Mouse (Mus musculus) midbrain, postnatal 0 days (tissue): ENCODE results near the gene Ralgapa2. TPM values are rescaled to one million over a fixed set of nuclear protein-coding genes. Genes with fewer than 3 reads are reported as not detected.
A peak's percentile ranks its signal among the peaks of the same experiment; 100 is the strongest.

ENCODE experiments used
- ATAC-seq: fragments of 200-750 bp; cut with Nextera tagmentation; 2 replicates; pipeline ENCODE4 v1.8.0; 2017; ENCODE audit warnings: moderate number of reproducible peaks, mild to moderate bottlenecking, moderate TSS enrichment, moderate library complexity; ENCODE audit not compliant: low FRiP score
- DNase-seq: peaks from one replicate; pipeline ENCODE4 v3.0.0-alpha.2; 2015; ENCODE audit warnings: low spot score
- H3K27ac ChIP-seq: fragments of 300-500 bp; sonication (generic); 2 replicates; pipeline ENCODE4 v1.5.1; 2014; ENCODE audit warnings: low read depth, mild to moderate bottlenecking, low read length, mixed read lengths
- H3K27me3 ChIP-seq: fragments of 300-500 bp; sonication (generic); 2 replicates; pipeline ENCODE4 v1.6.1; 2014; ENCODE audit warnings: low read length, control low read depth, mixed read lengths; ENCODE audit not compliant: insufficient read depth
- H3K36me3 ChIP-seq: fragments of 300-500 bp; sonication (generic); 2 replicates; pipeline ENCODE4 v1.6.1; 2014; ENCODE audit warnings: low read length, control low read depth, mixed read lengths; ENCODE audit not compliant: insufficient read depth
- H3K4me1 ChIP-seq: fragments of 300-500 bp; sonication (generic); 2 replicates; pipeline ENCODE4 v1.6.1; 2014; ENCODE audit warnings: mild to moderate bottlenecking, control low read depth, antibody characterized with exemption, low read length, mixed read lengths; ENCODE audit not compliant: insufficient read depth
- H3K4me2 ChIP-seq: fragments of 300-500 bp; sonication (generic); 2 replicates; pipeline ENCODE4 v1.6.1; 2014; ENCODE audit warnings: low read depth, mild to moderate bottlenecking, low read length, mixed read lengths; ENCODE audit not compliant: poor library complexity, severe bottlenecking
- H3K4me3 ChIP-seq: fragments of 300-500 bp; sonication (generic); 2 replicates; pipeline ENCODE4 v1.5.1; 2014; ENCODE audit warnings: low read depth, mild to moderate bottlenecking, low read length, moderate library complexity
- H3K9ac ChIP-seq: fragments of 300-500 bp; sonication (generic); replicated peaks from 2 replicates; pipeline ENCODE4 v1.6.1; 2014; ENCODE audit warnings: mild to moderate bottlenecking, low read length, moderate library complexity, mixed read lengths; ENCODE audit not compliant: poor library complexity, severe bottlenecking
- H3K9me3 ChIP-seq: fragments of 300-500 bp; sonication (generic); 2 replicates; pipeline ENCODE4 v1.6.1; 2016; ENCODE audit warnings: low read length, control low read depth
- CTCF ChIP-seq: IDR thresholded peaks from 2 replicates; pipeline ENCODE4 v1.5.1; 2016; ENCODE audit warnings: antibody characterized with exemption, mild to moderate bottlenecking
- WGBS: fragments of 180-500 bp; shearing (Covaris S2); extraction: QIAGEN DNeasy Blood & Tissue Kit; methylation state at CpG from one replicate; pipeline ENCODE4 v1.1.7; 2014; 5-methylcytosine and 5-hydroxymethylcytosine counted together
- polyA plus RNA-seq: library from polyadenylated mRNA; unstranded; fragments of >200 nt; fragmentation: Nextera tagmentation; extraction: Ambion mirVana; gene quantifications from 2 replicates; pipeline ENCODE4 v1.2.1, GENCODE M21; 2015
- total RNA-seq: library from RNA; depleted of rRNA; stranded (reverse); fragments of >200 nt; gene quantifications from 2 replicates; pipeline ENCODE4 v1.2.3, GENCODE M21; 2014

Ralgapa2 gene
- total and polyA plus RNA-seq, 2 experiments from 2014 or later, result 8.5 to 26.5 TPM

DNA sequence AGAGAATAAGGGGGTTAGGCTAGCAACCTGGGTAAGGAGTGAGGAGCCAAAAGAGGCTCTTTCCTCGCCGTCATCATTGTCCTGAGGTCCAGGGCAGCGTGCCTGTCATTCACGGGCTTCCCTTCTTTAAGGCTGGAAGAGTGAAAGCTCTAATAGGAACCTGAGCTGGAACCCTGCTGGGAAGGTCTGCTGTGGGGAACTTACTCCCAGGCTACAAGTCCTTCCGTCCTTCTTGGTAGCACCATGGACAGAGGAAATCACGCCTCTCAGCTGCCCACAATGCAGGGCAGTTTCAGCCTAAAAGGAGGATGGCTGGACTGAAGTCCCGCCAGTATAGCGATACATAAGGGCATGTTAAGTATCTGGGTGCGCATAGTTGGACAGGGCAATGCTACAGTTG is 285.7 kb downstream of the Ralgapa2 start:
- Histone ChIP-seq H3K4me3 (no peak overlapping the region), H3K9me3 (no peaks in the 10 kb centered on the region), H3K27ac (no peak overlapping the region), H3K4me1 (no peaks in the 10 kb centered on the region), H3K4me2 (peak overlapping the region; percentile 15; the same call in 1 of the 2 replicates), H3K9ac (no peak overlapping the region), H3K27me3 (peaks cover 17% of the 10 kb centered on the region), H3K36me3 (no peaks in the 10 kb centered on the region)
- DNase-seq, result no peak
- no peak for TF ChIP-seq CTCF
- WGBS, result 25% methylated on average over 9 of the region's 9 CpGs
- no peak for ATAC-seq

DNA sequence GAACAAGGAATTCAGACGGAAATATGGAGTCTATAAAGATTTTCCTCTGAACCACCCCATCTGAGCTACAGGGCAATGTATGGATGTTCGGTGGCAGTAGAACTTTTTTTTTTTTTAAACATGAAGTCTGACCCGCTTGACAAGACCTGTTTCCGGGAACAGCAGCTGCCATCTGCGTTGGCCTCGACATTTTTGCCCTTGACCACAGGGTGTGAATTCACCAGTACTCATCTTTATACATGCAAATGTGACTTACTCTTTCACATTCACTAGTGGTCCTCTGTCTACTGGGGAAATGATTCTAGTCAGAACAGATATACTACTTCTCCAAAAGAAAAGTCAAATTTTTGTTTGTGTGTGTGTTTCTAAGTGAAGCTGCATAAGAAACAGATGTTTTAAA is 286.3 kb downstream of the Ralgapa2 start:
- no peak for DNase-seq
- peak overlapping the region; percentile 72; the same call in 1 of the 2 replicates for H3K4me3 ChIP-seq
- H3K27me3 ChIP-seq, result peaks cover 17% of the 10 kb centered on the region
- no peak for ATAC-seq
- H3K9ac ChIP-seq, result no peak overlapping the region
- no peaks in the 10 kb centered on the region for H3K4me1 ChIP-seq
- H3K4me2 ChIP-seq, result peak overlapping the region; percentile 13; the same call in 1 of the 2 replicates
- WGBS, result 19% methylated on average over 6 of the region's 6 CpGs
- no peak overlapping the region for H3K27ac ChIP-seq
- TF ChIP-seq CTCF, result no peak
- H3K36me3 ChIP-seq, result no peaks in the 10 kb centered on the region
- no peaks in the 10 kb centered on the region for H3K9me3 ChIP-seq

DNA sequence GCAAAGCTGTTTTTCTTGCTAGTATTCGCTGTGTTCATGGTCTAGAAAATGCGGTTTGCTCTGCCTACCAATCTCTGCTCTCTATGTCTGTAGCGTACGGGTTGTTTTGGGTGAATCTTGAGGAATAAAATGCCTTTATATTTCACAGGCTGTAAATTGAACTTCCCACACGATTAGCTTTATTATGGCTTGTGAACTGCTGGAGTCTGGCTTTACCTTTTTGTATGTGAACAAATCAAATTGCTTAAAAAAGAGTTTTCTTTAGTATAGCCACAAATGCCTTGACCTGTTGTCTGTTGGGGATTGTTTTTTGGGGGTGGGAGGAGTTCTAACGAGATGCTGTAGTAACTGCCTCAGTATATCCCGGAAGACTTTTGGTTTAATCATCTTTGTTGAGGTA is 288.0 kb downstream of the Ralgapa2 start:
- Histone ChIP-seq H3K4me1 (0 out of 2 replicates have a peak, but pooled peaks cover 2% of the 10 kb centered on the region), H3K27me3 (peaks cover 17% of the 10 kb centered on the region), H3K27ac (peak overlapping the region; percentile 47; the same call in 1 of the 2 replicates), H3K9ac (peak overlapping the region; percentile 79), H3K9me3 (no peaks in the 10 kb centered on the region), H3K36me3 (no peaks in the 10 kb centered on the region), H3K4me2 (peak overlapping the region; percentile 88), H3K4me3 (peak overlapping the region; percentile 72)
- TF ChIP-seq CTCF, result no peak
- 8% methylated on average over 7 of the region's 7 CpGs for WGBS
- DNase-seq, result peak; percentile 6
- ATAC-seq, result no peak

DNA sequence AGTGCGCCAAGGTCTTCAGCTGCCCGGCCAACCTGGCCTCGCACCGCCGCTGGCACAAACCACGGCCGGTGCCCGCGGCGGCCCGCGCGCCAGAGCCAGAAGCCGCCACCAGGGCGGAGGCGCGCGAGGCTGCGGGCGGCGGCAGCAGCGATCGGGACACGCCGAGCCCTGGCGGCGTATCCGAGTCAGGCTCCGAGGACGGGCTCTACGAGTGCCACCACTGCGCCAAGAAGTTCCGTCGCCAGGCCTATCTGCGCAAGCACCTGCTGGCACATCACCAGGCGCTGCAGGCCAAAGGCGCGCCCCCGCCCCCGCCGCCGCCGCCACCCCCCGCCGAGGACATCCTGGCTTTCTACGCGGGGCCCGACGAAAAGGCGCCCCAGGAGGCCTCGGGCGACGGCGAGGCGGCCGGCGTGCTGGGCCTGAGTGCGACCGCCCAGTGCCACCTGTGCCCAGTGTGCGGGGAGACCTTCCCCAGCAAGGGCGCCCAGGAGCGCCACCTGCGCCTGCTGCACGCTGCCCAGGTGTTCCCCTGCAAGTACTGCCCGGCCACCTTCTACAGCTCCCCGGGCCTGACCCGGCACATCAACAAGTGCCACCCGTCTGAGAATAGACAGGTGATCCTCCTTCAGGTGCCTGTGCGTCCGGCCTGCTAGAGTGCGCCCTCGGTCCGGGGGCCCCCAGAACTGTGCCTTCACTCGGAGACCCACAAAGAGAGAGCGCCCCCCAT is 288.8 kb downstream of the Ralgapa2 start:
- ATAC-seq, result peak; percentile 14; the same call in 1 of the 2 replicates
- Histone ChIP-seq H3K27ac (peak overlapping the region; percentile 82), H3K27me3 (peaks cover 17% of the 10 kb centered on the region), H3K36me3 (no peaks in the 10 kb centered on the region), H3K9me3 (no peaks in the 10 kb centered on the region), H3K4me1 (peaks cover 4% of the 10 kb centered on the region; the same call in 1 of the 2 replicates), H3K4me3 (peak overlapping the region; percentile 72), H3K9ac (peak overlapping the region; percentile 79), H3K4me2 (peak overlapping the region; percentile 88)
- peak; percentile 12; the same call in 1 of the 2 replicates for TF ChIP-seq CTCF
- peak; percentile 46 for DNase-seq
- under 1% methylated on average over 53 of the region's 75 CpGs for WGBS

DNA sequence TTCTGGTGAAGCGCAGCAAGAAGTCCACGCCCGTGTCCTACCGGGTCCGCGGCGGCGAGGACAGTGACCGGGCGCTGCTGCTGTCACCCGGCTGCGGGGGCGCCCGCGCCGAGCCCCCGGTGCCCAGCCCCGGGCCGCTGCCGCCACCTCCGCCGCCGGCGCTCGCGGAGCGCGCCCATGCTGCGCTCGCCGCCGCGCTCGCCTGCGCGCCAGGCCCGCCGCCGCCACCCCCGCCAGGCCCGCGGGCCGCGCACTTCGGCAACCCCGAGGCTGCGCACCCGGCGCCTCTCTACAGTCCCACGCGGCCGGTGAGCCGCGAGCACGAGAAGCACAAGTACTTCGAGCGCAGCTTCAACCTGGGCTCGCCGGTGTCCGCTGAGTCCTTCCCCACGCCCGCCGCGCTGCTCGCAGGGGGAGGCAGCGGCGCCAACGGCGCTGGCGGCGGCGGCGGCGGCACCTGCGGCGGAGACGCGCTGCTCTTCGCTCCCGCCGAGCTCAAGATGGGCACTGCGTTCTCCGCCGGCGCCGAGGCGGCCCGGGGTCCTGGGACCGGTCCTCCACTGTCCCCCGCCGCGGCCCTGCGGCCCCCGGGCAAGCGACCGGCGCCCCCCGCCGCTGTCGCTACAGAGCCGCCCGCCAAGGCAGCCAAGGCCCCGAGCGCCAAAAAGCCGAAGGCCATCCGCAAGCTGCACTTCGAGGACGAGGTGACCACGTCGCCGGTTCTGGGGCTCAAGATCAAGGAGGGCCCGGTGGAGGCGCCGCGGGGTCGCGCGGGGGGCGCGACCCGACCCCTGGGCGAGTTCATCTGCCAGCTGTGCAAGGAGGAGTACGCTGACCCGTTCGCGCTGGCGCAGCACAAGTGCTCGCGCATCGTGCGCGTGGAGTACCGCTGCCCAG is 289.6 kb downstream of the Ralgapa2 start:
- Histone ChIP-seq H3K4me1 (peaks cover 7% of the 10 kb centered on the region; the same call in 1 of the 2 replicates), H3K4me2 (peak overlapping the region; percentile 88), H3K27me3 (peaks cover 14% of the 10 kb centered on the region), H3K27ac (peak overlapping the region; percentile 82), H3K9me3 (no peaks in the 10 kb centered on the region), H3K4me3 (peak overlapping the region; percentile 72), H3K9ac (peak overlapping the region; percentile 79), H3K36me3 (no peaks in the 10 kb centered on the region)
- no peak for TF ChIP-seq CTCF
- ATAC-seq (peak; percentile 60), DNase-seq (peak; percentile 50)
- WGBS, result under 1% methylated on average over 84 of the region's 133 CpGs
